Mouse (Mus musculus) heart, adult 2 months (tissue): ENCODE measurements around the gene Zfp36l2.

Experiments used
- CTCF ChIP-seq: fragments of 200-600 bp; IDR thresholded peaks from 2 replicates; pipeline ENCODE4 v1.8.1; 2022; ENCODE audit warnings: antibody characterized with exemption, mild to moderate bottlenecking, moderate library complexity
- EP300 ChIP-seq: fragments of 200-500 bp; IDR thresholded peaks from 2 replicates; pipeline ENCODE4 v1.6.1; 2011; ENCODE audit warnings: low read depth, low read length, control low read depth; ENCODE audit not compliant: insufficient read depth

- TF ChIP-seq CTCF (no peak), EP300 (no peak)
Measured at GRCm38 (mm10) chr17:84236781-84237557, 49.2 kb upstream of the Zfp36l2 start.
